Mouse (Mus musculus) T-helper 2 cell (primary cell): Measurements from ENCODE around the gene Recql5.

Experiments
- in situ Hi-C: fragments of 300-600 bp; cut with MboI, MseI; formaldehyde crosslinking; loops from one replicate; pipeline ENCODE4 v1.15.1; 2025; ENCODE audit warnings: high pct_unique_total_duplicates

Gene Recql5

GRCm38 (mm10) chr11:115933108-115933746, at the start of gene Recql5, which contains the start of gene Sap30bp:
Gene Recql5, minus strand, starts transcription at chr11:115933477.
Gene Sap30bp, plus strand, starts transcription at chr11:115933282.
- in situ Hi-C loops = loop anchor here (5.0 kb wide), 1 partner anchor 79 kb away; the partner anchor contains the start of gene Galk1

GRCm38 (mm10) chr11:115982472-115982871, 49.2 kb upstream of the Recql5 start:
- in situ Hi-C loops = no loop called here

- in situ Hi-C loops = no loop called here
Measured at GRCm38 (mm10) chr11:115975544-115975943, 42.3 kb upstream of the Recql5 start.

GRCm38 (mm10) chr11:115975083-115975420, 41.8 kb upstream of the Recql5 start:
- in situ Hi-C loops = no loop called here

- in situ Hi-C loops = no loop called here
Measured at GRCm38 (mm10) chr11:115974309-115975082, 41.2 kb upstream of the Recql5 start, which contains the start of gene Itgb4. Gene Itgb4, plus strand, starts transcription at chr11:115974709.

- in situ Hi-C loops = no loop called here
Measured at GRCm38 (mm10) chr11:115971016-115971415, 37.7 kb upstream of the Recql5 start.

GRCm38 (mm10) chr11:115970006-115970673, 36.9 kb upstream of the Recql5 start:
- in situ Hi-C loops = no loop called here

- in situ Hi-C loops = loop anchor here (10.0 kb wide), 1 partner anchor 696 kb away; no protein-coding TSS in a partner anchor
Measured at GRCm38 (mm10) chr11:115968731-115969405, 35.6 kb upstream of the Recql5 start.

GRCm38 (mm10) chr11:115964977-115965604, 31.8 kb upstream of the Recql5 start:
- in situ Hi-C loops = loop anchor here (10.0 kb wide), 1 partner anchor 700 kb away; no protein-coding TSS in a partner anchor

- in situ Hi-C loops = loop anchor here (10.0 kb wide), 1 partner anchor 702 kb away; no protein-coding TSS in a partner anchor
Measured at GRCm38 (mm10) chr11:115962651-115963412, 29.6 kb upstream of the Recql5 start.

GRCm38 (mm10) chr11:115959018-115959417, 25.7 kb upstream of the Recql5 start:
- in situ Hi-C loops = no loop called here

GRCm38 (mm10) chr11:115957971-115958370, 24.7 kb upstream of the Recql5 start:
- in situ Hi-C loops = no loop called here

GRCm38 (mm10) chr11:115956453-115956852, 23.2 kb upstream of the Recql5 start:
- in situ Hi-C loops = no loop called here

GRCm38 (mm10) chr11:115955195-115955858, 22.1 kb upstream of the Recql5 start:
- in situ Hi-C loops = no loop called here

- in situ Hi-C loops = no loop called here
Measured at GRCm38 (mm10) chr11:115954712-115955111, 21.4 kb upstream of the Recql5 start.

- in situ Hi-C loops = no loop called here
Measured at GRCm38 (mm10) chr11:115950719-115951118, 17.4 kb upstream of the Recql5 start.

- in situ Hi-C loops = no loop called here
Measured at GRCm38 (mm10) chr11:115948316-115948715, 15.0 kb upstream of the Recql5 start.

GRCm38 (mm10) chr11:115946221-115946828, 13.0 kb upstream of the Recql5 start:
- in situ Hi-C loops = no loop called here

- in situ Hi-C loops = no loop called here
Measured at GRCm38 (mm10) chr11:115945247-115945646, 12.0 kb upstream of the Recql5 start.
